ENCODE assay signal across 8 mouse cellular contexts in the genomic region with DNA sequence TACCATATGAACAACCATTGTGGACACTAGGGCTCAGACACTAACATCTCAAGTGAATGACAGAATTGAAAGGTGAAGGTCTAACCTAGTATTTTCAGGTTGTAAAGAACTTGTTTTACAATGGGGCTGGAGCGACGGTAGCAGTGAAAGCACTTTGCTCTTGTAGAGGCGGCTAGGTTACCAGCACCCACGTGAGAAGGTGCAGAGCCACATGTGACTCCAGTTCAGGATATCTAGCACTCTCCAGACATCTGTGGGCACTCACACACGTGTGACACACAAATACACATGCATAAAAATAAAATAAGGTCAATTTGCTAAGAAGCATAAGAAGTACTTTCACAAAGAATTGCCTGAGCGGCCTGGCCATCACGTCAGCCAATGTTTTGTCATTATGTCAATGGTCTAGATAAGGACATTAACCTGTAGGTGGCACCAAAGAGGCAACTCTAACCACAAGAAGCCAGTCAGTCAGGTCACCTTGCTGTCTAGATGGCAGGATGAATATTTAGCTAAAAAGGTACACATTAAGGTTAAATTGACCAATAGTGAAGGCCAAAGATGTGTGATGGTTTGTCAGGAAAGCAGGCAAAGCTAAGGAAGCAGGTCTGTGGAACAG.
DNase-seq lines count a peak whose midpoint lies in the region; ATAC-seq and TF ChIP-seq lines count a peak whose summit lies in the region.
"Had no signal": no experiment of that assay in that cellular context is flagged by ENCODE, and none has a peak within 500 bp of the region (broad histone marks: within the 10 kb centered on the region; RNA-seq: fewer than 3 reads in every experiment).

No protein-coding gene starts in this region.

- no peaks in the 10 kb centered on the region for H3K4me1 ChIP-seq in limb, embryonic 14.5 days (ENCODE audit: control insufficient read depth, insufficient read depth, low read length)
- H3K4me1 ChIP-seq: stomach, embryonic 15.5 days had no signal

- H3K4me3 ChIP-seq in limb, embryonic 14.5 days (replicated peaks; ENCODE audit: low read length) = no peak overlapping the region
- H3K4me3 ChIP-seq: stomach, embryonic 15.5 days had no signal

- no peak for TF ChIP-seq POLR2A in limb, embryonic 14.5 days (IDR thresholded peaks at IDR 0.05; ENCODE audit: borderline replicate concordance, extremely low read depth, insufficient read depth, insufficient read length)

- WGBS in limb, embryonic 14.5 days = 59% methylated on average over 7 of the region's 7 CpGs

- no peaks in the 10 kb centered on the region for H3K36me3 ChIP-seq in limb, embryonic 14.5 days (ENCODE audit: control insufficient read depth, insufficient read depth, low read length)
- H3K36me3 ChIP-seq: stomach, embryonic 15.5 days had no signal

- H3K9ac ChIP-seq in limb, embryonic 14.5 days (ENCODE audit: low read depth, low read length, severe bottlenecking) = no peak overlapping the region
- H3K9ac ChIP-seq: stomach, embryonic 15.5 days had no signal

- no peak overlapping the region for H3K4me2 ChIP-seq in limb, embryonic 14.5 days (replicated peaks; ENCODE audit: low read depth, low read length, severe bottlenecking)
- H3K4me2 ChIP-seq: stomach, embryonic 15.5 days had no signal

- no peak overlapping the region for H3K27ac ChIP-seq in limb, embryonic 14.5 days (replicated peaks; ENCODE audit: low read depth, low read length)
- H3K27ac ChIP-seq: stomach, embryonic 15.5 days had no signal

- ATAC-seq in limb, embryonic 14.5 days (ENCODE audit: low FRiP score, low read depth) = no peak

- H3K27me3 ChIP-seq in limb, embryonic 14.5 days (ENCODE audit: control insufficient read depth, insufficient read depth, low read length) = no peaks in the 10 kb centered on the region
- H3K27me3 ChIP-seq: stomach, embryonic 15.5 days had no signal

- DNase-seq in ovary, postnatal 14 days (ENCODE audit: low spot score) = peak; percentile 33
- no peak for DNase-seq in ovary, postnatal 36 days (ENCODE audit: low spot score)
- DNase-seq in adipocyte (ENCODE audit: low spot score) = peak; percentile 82
- peak; percentile 15 to 54 for DNase-seq in cerebellum, postnatal 36 days
- DNase-seq in heart, postnatal 4 days = peak; percentile 48
- peak; percentile 74 for DNase-seq in limb, embryonic 14.5 days (ENCODE audit: low spot score)
- peak; percentile 19 to 50 for DNase-seq in spleen, postnatal 10 days (ENCODE audit: low spot score in 2 of 2)

- H3K9me3 ChIP-seq in limb, embryonic 14.5 days (ENCODE audit: control insufficient read depth, low read length) = no peaks in the 10 kb centered on the region
- H3K9me3 ChIP-seq: stomach, embryonic 15.5 days had no signal
